Mouse (Mus musculus) liver, embryonic 14.5 days (tissue): ENCODE data around the gene Diaph2.

ENCODE experiments used
- CTCF ChIP-seq: IDR thresholded peaks from 2 replicates; pipeline ENCODE4 v1.5.1; 2016; ENCODE audit warnings: antibody characterized with exemption, low read depth, control low read depth
- EP300 ChIP-seq: IDR thresholded peaks from 2 replicates; pipeline ENCODE4 v1.6.1; 2016; ENCODE audit warnings: antibody characterized with exemption, low read depth

DNA sequence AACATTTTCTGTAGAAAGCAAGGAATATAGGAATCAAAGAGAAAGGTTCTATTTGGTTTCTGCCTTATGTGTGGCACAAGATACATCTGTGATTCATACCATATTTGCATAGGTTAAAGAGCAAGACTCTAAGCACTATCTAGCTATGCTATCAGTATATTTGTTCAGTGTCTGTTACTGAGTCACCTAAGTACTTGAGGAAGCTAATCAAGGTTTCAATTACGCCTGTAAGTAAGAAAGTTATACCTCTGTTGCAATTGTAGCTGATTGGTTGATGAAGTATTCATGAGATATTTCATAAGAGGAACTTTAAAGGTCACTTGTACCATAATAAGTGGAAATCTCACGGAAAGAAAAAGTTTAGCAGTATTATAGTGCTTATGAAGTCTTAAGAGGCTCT, 531.9 kb downstream of the Diaph2 start:
- no peak for TF ChIP-seq EP300
- TF ChIP-seq CTCF, result no peak
